Mouse (Mus musculus): ENCODE measurements around the gene Cavin3. TPM values are rescaled to one million over a fixed set of nuclear protein-coding genes. Genes with fewer than 3 reads are reported as not detected.
"Not testable (repeated sequence)": the region's sequence is repeated elsewhere in the genome, so short reads cannot be mapped to it uniquely, and the experiment has no call there.

The Cavin3 gene
- polyA plus RNA-seq, 1 experiment from 2014 or later: 131 TPM

- no peaks in the 10 kb centered on the region for H3K27me3 ChIP-seq (replicated peaks)
- no peaks in the 10 kb centered on the region for H3K36me3 ChIP-seq
- H3K4me3 ChIP-seq (replicated peaks): no peak overlapping the region
- H3K9me3 ChIP-seq: no peaks in the 10 kb centered on the region
- 58% methylated on average over 3 of the region's 3 CpGs for WGBS
- no peak overlapping the region for H3K27ac ChIP-seq
- ATAC-seq (ENCODE audit: insufficient read depth, low FRiP score, low read depth): no peak
- no peak overlapping the region for H3K9ac ChIP-seq
- H3K4me2 ChIP-seq: no peak overlapping the region
- H3K4me1 ChIP-seq: peaks cover 19% of the 10 kb centered on the region
These were observed 4.3 kb downstream of the Cavin3 start for GRCm38 (mm10) chr7:105477841-105478240.

DNA sequence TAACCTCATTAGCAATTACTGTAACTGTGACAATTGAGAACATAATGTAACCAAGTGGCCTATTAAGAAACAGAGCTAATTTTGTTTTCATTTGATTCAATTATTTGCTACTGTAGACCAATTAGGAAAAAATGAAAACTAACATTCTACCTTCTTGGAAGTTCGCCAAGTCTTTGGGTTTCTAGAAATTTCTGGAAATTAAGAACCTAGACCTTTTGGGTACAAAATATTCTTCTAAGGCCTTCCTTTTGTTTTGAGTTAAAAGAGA, 4.7 kb downstream of the Cavin3 start:
- Histone ChIP-seq H3K4me2 (no peak overlapping the region), H3K9me3 (no peaks in the 10 kb centered on the region), H3K9ac (no peak overlapping the region), H3K4me3 (replicated peaks) (no peak overlapping the region), H3K27ac (no peak overlapping the region), H3K4me1 (peaks cover 14% of the 10 kb centered on the region), H3K36me3 (no peaks in the 10 kb centered on the region), H3K27me3 (replicated peaks) (no peaks in the 10 kb centered on the region)
- 83% methylated on average over 1 of the region's 1 CpGs for WGBS
- no peak for ATAC-seq (ENCODE audit: insufficient read depth, low FRiP score, low read depth)

GRCm38 (mm10) chr7:105476683-105477432, 5.2 kb downstream of the Cavin3 start:
- Histone ChIP-seq H3K27me3 (replicated peaks) (no peaks in the 10 kb centered on the region), H3K4me3 (replicated peaks) (no peak overlapping the region), H3K4me2 (no peak overlapping the region), H3K9ac (no peak overlapping the region), H3K27ac (no peak overlapping the region), H3K36me3 (no peaks in the 10 kb centered on the region), H3K4me1 (peaks cover 10% of the 10 kb centered on the region), H3K9me3 (no peaks in the 10 kb centered on the region)
- 66% methylated on average over 10 of the region's 10 CpGs for WGBS
- no peak for ATAC-seq (ENCODE audit: insufficient read depth, low FRiP score, low read depth)

GRCm38 (mm10) chr7:105475396-105475949, 6.6 kb downstream of the Cavin3 start:
- WGBS: 65% methylated on average over 7 of the region's 7 CpGs
- Histone ChIP-seq H3K4me1 (peaks cover 3% of the 10 kb centered on the region), H3K4me2 (no peak overlapping the region), H3K27me3 (replicated peaks) (no peaks in the 10 kb centered on the region), H3K4me3 (replicated peaks) (no peak overlapping the region), H3K27ac (no peak overlapping the region), H3K9me3 (no peaks in the 10 kb centered on the region), H3K36me3 (no peaks in the 10 kb centered on the region), H3K9ac (no peak overlapping the region)
- no peak for ATAC-seq (ENCODE audit: insufficient read depth, low FRiP score, low read depth)

- ATAC-seq (ENCODE audit: insufficient read depth, low FRiP score, low read depth): no peak
- WGBS: 68% methylated on average over 4 of the region's 4 CpGs
These were observed 7.3 kb downstream of the Cavin3 start for GRCm38 (mm10) chr7:105474771-105475315.

GRCm38 (mm10) chr7:105472607-105473006, 9.5 kb downstream of the Cavin3 start:
- Histone ChIP-seq H3K27me3 (replicated peaks) (no peaks in the 10 kb centered on the region), H3K9ac (no peak overlapping the region)
- ATAC-seq (ENCODE audit: insufficient read depth, low FRiP score, low read depth): no peak

More at GRCm38 (mm10) chr7:105474771-105475315, 7.3 kb downstream of the Cavin3 start:
- H3K9ac ChIP-seq: no peak overlapping the region
- no peak overlapping the region for H3K4me3 ChIP-seq (replicated peaks)
- no peaks in the 10 kb centered on the region for H3K27me3 ChIP-seq (replicated peaks)
- no peak overlapping the region for H3K4me2 ChIP-seq
- no peak overlapping the region for H3K27ac ChIP-seq
- no peaks in the 10 kb centered on the region for H3K36me3 ChIP-seq
- H3K9me3 ChIP-seq: no peaks in the 10 kb centered on the region
- no peaks in the 10 kb centered on the region for H3K4me1 ChIP-seq

GRCm38 (mm10) chr7:105465505-105465904, 16.6 kb downstream of the Cavin3 start:
- not testable (repeated sequence) for H3K27me3 ChIP-seq (replicated peaks); ATAC-seq (ENCODE audit: insufficient read depth, low FRiP score, low read depth); H3K36me3 ChIP-seq; H3K4me1 ChIP-seq; H3K9me3 ChIP-seq; H3K9ac ChIP-seq; H3K4me2 ChIP-seq; H3K27ac ChIP-seq; H3K4me3 ChIP-seq (replicated peaks)
- 75% methylated on average over 5 of the region's 5 CpGs for WGBS

More at GRCm38 (mm10) chr7:105472607-105473006, 9.5 kb downstream of the Cavin3 start:
- Histone ChIP-seq H3K27ac (no peak overlapping the region), H3K4me3 (replicated peaks) (no peak overlapping the region), H3K9me3 (no peaks in the 10 kb centered on the region), H3K36me3 (no peaks in the 10 kb centered on the region), H3K4me2 (no peak overlapping the region), H3K4me1 (no peaks in the 10 kb centered on the region)
- WGBS: 38% methylated on average over 1 of the region's 1 CpGs

DNA sequence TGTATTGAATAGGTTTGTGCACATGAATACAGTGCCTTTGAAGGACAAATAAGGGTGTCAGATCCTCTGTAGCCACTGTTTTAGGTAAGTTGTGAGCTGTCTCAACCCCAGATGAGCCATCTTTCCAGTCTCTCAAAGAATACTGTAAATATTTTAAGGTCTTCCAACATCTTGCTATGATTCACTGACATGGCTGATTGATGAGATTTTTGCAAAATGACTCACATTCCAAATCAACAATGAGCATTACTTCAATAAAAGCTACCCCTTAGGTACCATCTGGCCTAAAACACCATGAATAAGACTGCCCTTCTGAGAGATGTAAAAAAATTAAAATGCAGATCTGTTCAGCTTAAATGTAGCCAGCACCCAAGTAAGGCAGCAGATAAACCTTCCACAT, 23.6 kb downstream of the Cavin3 start:
- Histone ChIP-seq H3K4me3 (replicated peaks) (no peak overlapping the region), H3K9me3 (no peaks in the 10 kb centered on the region), H3K27me3 (replicated peaks) (no peaks in the 10 kb centered on the region), H3K27ac (no peak overlapping the region), H3K4me2 (no peak overlapping the region), H3K4me1 (no peaks in the 10 kb centered on the region), H3K9ac (no peak overlapping the region), H3K36me3 (no peaks in the 10 kb centered on the region)
- no peak for ATAC-seq (ENCODE audit: insufficient read depth, low FRiP score, low read depth)

DNA sequence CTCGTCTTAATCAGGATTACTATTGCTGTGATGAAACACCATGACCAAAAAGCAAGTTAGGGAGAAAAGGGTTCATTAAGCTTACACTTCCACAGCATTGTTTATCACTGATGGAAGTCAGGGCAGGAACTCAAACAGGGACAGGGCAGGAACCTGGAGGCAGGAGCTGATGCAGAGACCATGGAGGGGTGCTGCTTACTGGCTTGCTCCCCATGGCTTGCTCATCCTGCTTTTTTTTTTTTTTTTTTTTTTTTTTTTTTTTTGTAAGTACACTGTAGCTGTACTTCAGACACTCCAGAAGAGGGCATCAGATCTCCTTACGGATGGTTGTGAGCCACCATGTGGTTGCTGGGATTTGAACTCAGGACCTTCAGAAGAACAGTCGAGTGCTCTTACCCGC, 28.8 kb downstream of the Cavin3 start:
- ATAC-seq (ENCODE audit: insufficient read depth, low FRiP score, low read depth); H3K9me3 ChIP-seq; H3K36me3 ChIP-seq; H3K4me1 ChIP-seq; H3K27me3 ChIP-seq (replicated peaks); H3K4me3 ChIP-seq (replicated peaks); H3K27ac ChIP-seq; H3K9ac ChIP-seq; H3K4me2 ChIP-seq: not testable (repeated sequence)
- WGBS: 84% methylated on average over 4 of the region's 4 CpGs

DNA sequence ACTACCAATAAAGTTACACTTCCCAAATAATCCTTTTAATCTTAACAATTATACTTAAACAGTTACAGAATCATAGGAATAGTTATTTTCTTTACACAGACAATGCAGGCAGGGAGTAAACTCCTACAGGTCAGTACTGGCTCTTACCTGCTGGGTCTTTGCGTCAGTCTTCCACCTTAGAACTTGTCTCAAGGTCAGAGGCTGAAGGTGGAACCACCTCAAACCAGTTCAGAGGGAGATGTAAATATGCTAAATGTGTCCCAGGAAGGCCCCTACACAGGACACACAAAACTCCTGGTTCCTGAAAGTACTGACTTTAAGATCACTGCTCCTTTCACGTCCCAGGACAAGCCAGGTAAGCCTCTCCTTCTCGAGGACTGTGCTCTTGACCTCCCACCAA, 37.0 kb downstream of the Cavin3 start:
- H3K4me3 ChIP-seq (replicated peaks): no peak overlapping the region
- no peak overlapping the region for H3K4me2 ChIP-seq
- no peak overlapping the region for H3K27ac ChIP-seq
- no peak overlapping the region for H3K9ac ChIP-seq
- no peaks in the 10 kb centered on the region for H3K9me3 ChIP-seq
- 61% methylated on average over 3 of the region's 3 CpGs for WGBS
- H3K36me3 ChIP-seq: no peaks in the 10 kb centered on the region
- no peaks in the 10 kb centered on the region for H3K27me3 ChIP-seq (replicated peaks)
- H3K4me1 ChIP-seq: no peaks in the 10 kb centered on the region
- no peak for ATAC-seq (ENCODE audit: insufficient read depth, low FRiP score, low read depth)

- peak; percentile 78 for ATAC-seq (ENCODE audit: insufficient read depth, low FRiP score, low read depth)
- peak overlapping the region; percentile 3; the same call in 1 of the 2 replicates for H3K27ac ChIP-seq
- H3K9ac ChIP-seq: no peak overlapping the region
- no peaks in the 10 kb centered on the region for H3K4me1 ChIP-seq
- H3K27me3 ChIP-seq (replicated peaks): no peaks in the 10 kb centered on the region
- WGBS: 45% methylated on average over 4 of the region's 4 CpGs
- H3K4me2 ChIP-seq: no peak overlapping the region
- no peaks in the 10 kb centered on the region for H3K36me3 ChIP-seq
- no peaks in the 10 kb centered on the region for H3K9me3 ChIP-seq
- no peak overlapping the region for H3K4me3 ChIP-seq (replicated peaks)
These were observed 40.7 kb downstream of the Cavin3 start for GRCm38 (mm10) chr7:105441426-105441825.

- Histone ChIP-seq H3K27ac (no peak overlapping the region), H3K27me3 (replicated peaks) (no peaks in the 10 kb centered on the region), H3K4me1 (no peaks in the 10 kb centered on the region), H3K4me3 (replicated peaks) (no peak overlapping the region), H3K9ac (no peak overlapping the region), H3K36me3 (no peaks in the 10 kb centered on the region), H3K4me2 (no peak overlapping the region), H3K9me3 (no peaks in the 10 kb centered on the region)
- ATAC-seq (ENCODE audit: insufficient read depth, low FRiP score, low read depth): no peak
- 57% methylated on average over 7 of the region's 7 CpGs for WGBS
These were observed 43.9 kb downstream of the Cavin3 start for GRCm38 (mm10) chr7:105437979-105438772.

All from stomach, embryonic 15.5 days (tissue).